Mouse (Mus musculus): Measurements from ENCODE around the gene Dusp3. TPM values are rescaled to one million over a fixed set of nuclear protein-coding genes. Genes with fewer than 3 reads are reported as not detected.

The Dusp3 gene
- polyA plus RNA-seq, 1 experiment from 2014 or later, result 5.6 TPM

GRCm38 (mm10) chr11:101937108-101937507, 49.7 kb downstream of the Dusp3 start:
- DNase-seq (ENCODE audit: low spot score), result no peak

- no peak for DNase-seq (ENCODE audit: low spot score)
Observed at GRCm38 (mm10) chr11:101936421-101936820, 50.4 kb downstream of the Dusp3 start.

- no peak for DNase-seq (ENCODE audit: low spot score)
Observed at GRCm38 (mm10) chr11:101935743-101936142, 51.1 kb downstream of the Dusp3 start.

GRCm38 (mm10) chr11:101931978-101932377, 54.8 kb downstream of the Dusp3 start:
- no peak for DNase-seq (ENCODE audit: low spot score)

GRCm38 (mm10) chr11:101928030-101928762, 58.6 kb downstream of the Dusp3 start:
- peak; percentile 26 for DNase-seq (ENCODE audit: low spot score)

GRCm38 (mm10) chr11:101926951-101927589, 59.7 kb downstream of the Dusp3 start:
- no peak for DNase-seq (ENCODE audit: low spot score)

GRCm38 (mm10) chr11:101925636-101926035, 61.2 kb downstream of the Dusp3 start:
- no peak for DNase-seq (ENCODE audit: low spot score)

GRCm38 (mm10) chr11:101924441-101924976, 62.3 kb downstream of the Dusp3 start:
- no peak for DNase-seq (ENCODE audit: low spot score)

- no peak for DNase-seq (ENCODE audit: low spot score)
Observed at GRCm38 (mm10) chr11:101923988-101924387, 62.8 kb downstream of the Dusp3 start.

- DNase-seq (ENCODE audit: low spot score), result no peak
Observed at GRCm38 (mm10) chr11:101921361-101921952, 65.4 kb downstream of the Dusp3 start.

Other genes with a start within 250 kb of the Dusp3 start
- gene Etv4, start 201.6 kb downstream of the Dusp3 start, polyA plus RNA-seq (2015; fragmentation: Nextera tagmentation; extraction: Ambion mirVana), result 1.5 and 2.0 TPM in 2 replicates
- gene Meox1, start 92.6 kb downstream of the Dusp3 start, polyA plus RNA-seq (2015; fragmentation: Nextera tagmentation; extraction: Ambion mirVana), result 2.8 and 3.6 TPM in 2 replicates
- gene Sost, start 20.0 kb downstream of the Dusp3 start, polyA plus RNA-seq (2015; fragmentation: Nextera tagmentation; extraction: Ambion mirVana), result 0.08 and 0.66 TPM in 2 replicates
- not detected in 2 replicates for gene Cfap97d1, start 2.7 kb downstream of the Dusp3 start, polyA plus RNA-seq (2015; fragmentation: Nextera tagmentation; extraction: Ambion mirVana)
- 0.34 and 0.41 TPM in 2 replicates for gene Mpp3, start 41.4 kb upstream of the Dusp3 start, polyA plus RNA-seq (2015; fragmentation: Nextera tagmentation; extraction: Ambion mirVana)
- gene Cd300lg, start 54.5 kb upstream of the Dusp3 start, polyA plus RNA-seq (2015; fragmentation: Nextera tagmentation; extraction: Ambion mirVana), result 7.4 and 8.0 TPM in 2 replicates
- 1.5 and 1.9 TPM in 2 replicates for gene Mpp2, start 101.5 kb upstream of the Dusp3 start, polyA plus RNA-seq (2015; fragmentation: Nextera tagmentation; extraction: Ambion mirVana)
- 3.7 and 4.4 TPM in 2 replicates for gene Ppy, start 114.3 kb upstream of the Dusp3 start, polyA plus RNA-seq (2015; fragmentation: Nextera tagmentation; extraction: Ambion mirVana)
- 10.9 and 12.2 TPM in 2 replicates for gene Pyy, start 120.8 kb upstream of the Dusp3 start, polyA plus RNA-seq (2015; fragmentation: Nextera tagmentation; extraction: Ambion mirVana)
- gene Nags, start 158.5 kb upstream of the Dusp3 start, polyA plus RNA-seq (2015; fragmentation: Nextera tagmentation; extraction: Ambion mirVana), result 0.18 TPM in 1 of 2 replicates, not detected in the other
- gene Tmem101, start 169.4 kb upstream of the Dusp3 start, polyA plus RNA-seq (2015; fragmentation: Nextera tagmentation; extraction: Ambion mirVana), result 14.5 and 16.9 TPM in 2 replicates
- 140 and 164 TPM in 2 replicates for gene Lsm12, start 198.3 kb upstream of the Dusp3 start, polyA plus RNA-seq (2015; fragmentation: Nextera tagmentation; extraction: Ambion mirVana)
- 16.1 and 16.2 TPM in 2 replicates for gene G6pc3, start 202.6 kb upstream of the Dusp3 start, polyA plus RNA-seq (2015; fragmentation: Nextera tagmentation; extraction: Ambion mirVana)
- 19.9 and 24.8 TPM in 2 replicates for gene Hdac5, start 243.2 kb upstream of the Dusp3 start, polyA plus RNA-seq (2015; fragmentation: Nextera tagmentation; extraction: Ambion mirVana)

Measured in thymus, postnatal 0 days (tissue).